Mouse (Mus musculus) kidney, postnatal 4 days (tissue): ENCODE measurements around the gene Ankrd54.
A peak's percentile ranks its signal among the peaks of the same experiment; 100 is the strongest.

Source experiments
- DNase-seq, 2 experiments: peaks; one replicate each; pipeline ENCODE4 v3.0.0; 2021; ENCODE audit warnings: mixed read lengths in 2 of 2

Gene Ankrd54

GRCm38 (mm10) chr15:79062376-79063159 lies at the start of gene Ankrd54:
Ankrd54 (minus strand) TSS chr15:79062893.
- peak; percentile 96 to 98 for DNase-seq

- DNase-seq: peak in 1 of 2 experiments; percentile 54
These were observed 49.1 kb upstream of the Ankrd54 start for GRCm38 (mm10) chr15:79111774-79112173.

- DNase-seq: no peak
These were observed 47.8 kb upstream of the Ankrd54 start for GRCm38 (mm10) chr15:79110528-79110927.

GRCm38 (mm10) chr15:79110031-79110430 lies 47.3 kb upstream of the Ankrd54 start:
- DNase-seq: no peak

GRCm38 (mm10) chr15:79109321-79109934 lies 46.7 kb upstream of the Ankrd54 start:
- DNase-seq: no peak

GRCm38 (mm10) chr15:79108421-79109320 lies 46.0 kb upstream of the Ankrd54 start, which contains the start of gene Micall1:
Micall1 (plus strand) TSS chr15:79108898.
- DNase-seq: peak; percentile 76 to 86

- no peak for DNase-seq
These were observed 45.3 kb upstream of the Ankrd54 start for GRCm38 (mm10) chr15:79107966-79108365.

- DNase-seq: no peak
These were observed 43.1 kb upstream of the Ankrd54 start for GRCm38 (mm10) chr15:79105804-79106203.

GRCm38 (mm10) chr15:79103264-79103663 lies 40.6 kb upstream of the Ankrd54 start:
- no peak for DNase-seq

GRCm38 (mm10) chr15:79101531-79101930 lies 38.8 kb upstream of the Ankrd54 start:
- no peak for DNase-seq

- DNase-seq: no peak
These were observed 37.7 kb upstream of the Ankrd54 start for GRCm38 (mm10) chr15:79100391-79100790.

GRCm38 (mm10) chr15:79099456-79099855 lies 36.8 kb upstream of the Ankrd54 start:
- DNase-seq: peak; percentile 19 to 42

- DNase-seq: peak; percentile 47 to 64
These were observed 36.2 kb upstream of the Ankrd54 start for GRCm38 (mm10) chr15:79098868-79099267.

GRCm38 (mm10) chr15:79098220-79098619 lies 35.5 kb upstream of the Ankrd54 start:
- peak; percentile 27 to 47 for DNase-seq

- peak; percentile 67 to 80 for DNase-seq
These were observed 34.9 kb upstream of the Ankrd54 start for GRCm38 (mm10) chr15:79097611-79098025.

- DNase-seq: peak in 1 of 2 experiments; percentile 14
These were observed 34.4 kb upstream of the Ankrd54 start for GRCm38 (mm10) chr15:79097135-79097534.

GRCm38 (mm10) chr15:79096556-79096955 lies 33.9 kb upstream of the Ankrd54 start:
- peak; percentile 41 to 48 for DNase-seq

- no peak for DNase-seq
These were observed 32.8 kb upstream of the Ankrd54 start for GRCm38 (mm10) chr15:79095483-79095882.

GRCm38 (mm10) chr15:79093083-79093839 lies 30.6 kb upstream of the Ankrd54 start:
- peak; percentile 62 to 70 for DNase-seq

GRCm38 (mm10) chr15:79092284-79092683 lies 29.6 kb upstream of the Ankrd54 start:
- DNase-seq: no peak

- DNase-seq: no peak
These were observed 16.9 kb upstream of the Ankrd54 start for GRCm38 (mm10) chr15:79079567-79079966.
